Mouse (Mus musculus) C2C12 (cell line): ENCODE results near the gene Kcnh1.

Experiments used
- CTCF ChIP-seq: IDR thresholded peaks from one replicate; pipeline ENCODE4 v1.5.1; 2011; ENCODE audit not compliant: control insufficient read depth, insufficient read depth, insufficient read length
- MAX ChIP-seq: IDR thresholded peaks from one replicate; pipeline ENCODE4 v1.6.1; 2011; ENCODE audit warnings: mild to moderate bottlenecking, control low read depth

- TF ChIP-seq MAX, result no peak
- no peak for TF ChIP-seq CTCF
These were observed 259.9 kb downstream of the Kcnh1 start for GRCm38 (mm10) chr1:192450425-192450824.
